Mouse (Mus musculus) colon, adult 2 months (tissue): Measurements from ENCODE around the gene Usp49. TPM values are rescaled to one million over a fixed set of nuclear protein-coding genes. Genes with fewer than 3 reads are reported as not detected.

ENCODE experiments used
- polyA plus RNA-seq: library from polyadenylated mRNA; depleted of rRNA; stranded (reverse); fragments of >200 nt; gene quantifications from 2 replicates; pipeline ENCODE4 v1.2.3, GENCODE M21; 2012; rRNA removed

Gene Usp49
- 8.9 and 11.0 TPM in 2 replicates for polyA plus RNA-seq

GRCm38 (mm10) chr17:47630678-47631065 lies at the start of gene Usp49:
Gene Usp49 (plus strand): TSS chr17:47630690.

GRCm38 (mm10) chr17:47610849-47611660 lies 19.4 kb upstream of the Usp49 start, which contains the start of the genes Bysl, Med20 and Gm20517:
Gene Bysl (minus strand): TSS chr17:47611492.
Gene Med20 (plus strand): TSS chr17:47611582.
Gene Gm20517 (plus strand): TSS chr17:47611589.

GRCm38 (mm10) chr17:47688344-47688607 lies 57.8 kb downstream of the Usp49 start, which contains the start of gene Tomm6:
Gene Tomm6 (minus strand): TSS chr17:47688386.

GRCm38 (mm10) chr17:47688608-47689575 lies 58.4 kb downstream of the Usp49 start, which contains the start of gene Frs3:
Gene Frs3 (plus strand): TSS chr17:47689030.

GRCm38 (mm10) chr17:47694442-47694502 lies 63.8 kb downstream of the Usp49 start, which contains the start of gene Gm21981:
Gene Gm21981 (minus strand): TSS chr17:47694455.

GRCm38 (mm10) chr17:47694503-47695336 lies 64.2 kb downstream of the Usp49 start, which contains the start of gene Prickle4:
Gene Prickle4 (minus strand): TSS chr17:47694736.

GRCm38 (mm10) chr17:47726566-47726965 lies 96.1 kb downstream of the Usp49 start, which contains the start of gene Pgc:
Gene Pgc (plus strand): TSS chr17:47726842.

Other genes starting within 250 kb of the Usp49 start
- gene Guca1b, start 245.3 kb upstream of the Usp49 start, polyA plus RNA-seq, result 1.3 and 1.6 TPM in 2 replicates
- gene Guca1a, start 230.1 kb upstream of the Usp49 start, polyA plus RNA-seq, result 4.0 and 4.8 TPM in 2 replicates
- 9.9 and 13.6 TPM in 2 replicates for gene AI661453, start 194.1 kb upstream of the Usp49 start, polyA plus RNA-seq
- 0.13 and 0.22 TPM in 2 replicates for gene 1700001C19Rik, start 193.3 kb upstream of the Usp49 start, polyA plus RNA-seq
- gene Taf8, start 128.4 kb upstream of the Usp49 start, polyA plus RNA-seq, result 15.2 and 17.2 TPM in 2 replicates
- 124 and 129 TPM in 2 replicates for gene Ccnd3, start 125.6 kb upstream of the Usp49 start, polyA plus RNA-seq
- 8.1 and 8.4 TPM in 2 replicates for gene Bysl, start 19.2 kb upstream of the Usp49 start, polyA plus RNA-seq
- gene Med20, start 19.1 kb upstream of the Usp49 start, polyA plus RNA-seq, result 16.6 and 19.9 TPM in 2 replicates
- 0.73 and 0.74 TPM in 2 replicates for gene Gm20517, start 19.1 kb upstream of the Usp49 start, polyA plus RNA-seq
- 75.5 and 81.0 TPM in 2 replicates for gene Tomm6, start 57.7 kb downstream of the Usp49 start, polyA plus RNA-seq
- 13.0 and 15.1 TPM in 2 replicates for gene Frs3, start 58.3 kb downstream of the Usp49 start, polyA plus RNA-seq
- 0.90 and 1.1 TPM in 2 replicates for gene Gm21981, start 63.8 kb downstream of the Usp49 start, polyA plus RNA-seq
- gene Prickle4, start 64.0 kb downstream of the Usp49 start, polyA plus RNA-seq, result 2.8 and 3.4 TPM in 2 replicates
- 0.43 and 0.95 TPM in 2 replicates for gene Pgc, start 96.2 kb downstream of the Usp49 start, polyA plus RNA-seq
- 50.1 and 54.3 TPM in 2 replicates for gene Tfeb, start 106.3 kb downstream of the Usp49 start, polyA plus RNA-seq
- gene Mdfi, start 204.0 kb downstream of the Usp49 start, polyA plus RNA-seq, result 15.9 and 20.7 TPM in 2 replicates